Mouse (Mus musculus) ovary, adult 18-20 months (tissue): Measurements from ENCODE around the gene Gm5773.
"Not testable (repeated sequence)": the region's sequence is repeated elsewhere in the genome, so short reads cannot be mapped to it uniquely, and the experiment has no call there.

Experiments used
- DNase-seq: peaks from one replicate; pipeline ENCODE4 v3.0.0; 2022; ENCODE audit warnings: low spot score, mixed read lengths

Gm5773 gene

DNA sequence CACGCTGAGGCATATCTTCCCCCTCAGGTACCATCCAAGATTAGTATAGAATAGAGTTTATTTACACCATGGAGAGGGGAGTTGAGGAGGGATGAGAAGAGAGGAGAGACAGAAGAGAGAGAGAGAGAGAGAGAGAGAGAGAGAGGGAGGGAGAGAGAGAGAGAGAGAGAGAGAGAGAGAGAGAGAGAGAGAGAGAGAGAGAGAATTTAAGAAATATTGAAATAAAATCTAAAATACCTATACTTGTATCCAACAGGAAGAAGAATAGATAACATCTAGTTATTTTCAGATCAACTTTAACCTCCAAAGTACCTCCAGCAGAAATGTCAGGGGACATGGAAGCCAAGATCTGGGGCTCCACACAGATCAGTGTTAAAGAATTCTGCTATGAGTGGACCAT is at the start of gene Gm5773:
Gene Gm5773 (plus strand): TSS at position 301 of the 400 bp plus-strand sequence.
- not testable (repeated sequence) for DNase-seq

DNA sequence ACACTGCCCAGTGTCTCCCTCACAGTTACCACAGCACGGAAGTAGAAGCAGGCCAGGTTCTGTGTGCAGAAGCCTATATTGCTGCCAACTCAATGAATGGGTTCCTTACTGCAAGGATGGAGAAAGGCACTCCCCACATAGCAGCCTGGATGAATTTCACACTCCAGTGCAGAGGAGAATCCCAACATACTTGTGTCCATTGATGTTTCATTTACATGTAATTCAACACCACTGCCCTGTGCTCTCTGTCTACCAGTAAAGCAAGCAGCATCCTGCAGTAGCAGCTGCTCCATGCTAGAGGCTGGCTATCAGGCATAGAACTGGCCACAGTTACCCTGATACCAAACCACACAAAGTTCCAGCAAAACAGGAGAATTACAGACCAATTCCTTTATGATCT is 27.3 kb upstream of the Gm5773 start:
- DNase-seq, result not testable (repeated sequence)

DNA sequence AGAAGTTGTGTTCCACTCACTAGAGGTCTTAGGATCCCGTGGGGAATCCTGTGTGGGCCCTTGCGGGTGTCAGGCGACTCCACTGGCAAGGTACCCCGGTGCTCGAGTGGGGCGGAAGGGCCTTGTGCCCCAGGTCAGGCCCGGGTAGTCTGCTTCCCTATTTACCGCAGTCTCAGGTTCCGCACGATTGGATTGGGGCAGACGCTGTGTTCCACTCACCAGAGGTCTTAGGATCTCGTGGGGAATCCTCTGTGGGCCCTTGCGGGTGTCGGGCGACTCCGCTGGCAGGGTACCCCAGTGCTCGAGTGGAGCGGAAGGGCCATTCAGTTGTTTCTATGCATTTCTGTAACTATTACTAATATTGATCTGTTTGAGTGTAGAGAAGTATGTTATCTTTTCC is 18.8 kb upstream of the Gm5773 start:
- not testable (repeated sequence) for DNase-seq

DNA sequence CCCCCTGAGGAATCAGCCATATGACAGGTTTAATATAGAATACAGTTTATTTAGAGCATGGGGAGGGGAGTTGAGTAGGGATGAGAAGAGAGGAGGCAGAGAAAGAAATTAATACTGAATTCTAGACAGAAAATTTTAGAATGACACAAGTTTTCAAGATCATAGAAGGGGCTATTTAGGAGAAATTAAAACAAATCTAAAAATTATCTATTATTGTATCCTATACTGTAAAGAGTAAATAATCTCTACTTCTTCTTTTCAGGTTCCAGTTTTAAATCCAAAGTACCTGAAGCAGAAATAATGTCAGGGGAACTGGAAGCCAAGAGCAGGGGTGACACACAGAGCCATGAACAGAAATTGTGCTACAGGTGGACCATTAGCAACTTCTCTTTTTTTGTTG is 23.3 kb downstream of the Gm5773 start, which contains the start of gene Tdpoz4:
Gene Tdpoz4 (plus strand): TSS at position 301 of the 400 bp plus-strand sequence.
- DNase-seq, result not testable (repeated sequence)

DNA sequence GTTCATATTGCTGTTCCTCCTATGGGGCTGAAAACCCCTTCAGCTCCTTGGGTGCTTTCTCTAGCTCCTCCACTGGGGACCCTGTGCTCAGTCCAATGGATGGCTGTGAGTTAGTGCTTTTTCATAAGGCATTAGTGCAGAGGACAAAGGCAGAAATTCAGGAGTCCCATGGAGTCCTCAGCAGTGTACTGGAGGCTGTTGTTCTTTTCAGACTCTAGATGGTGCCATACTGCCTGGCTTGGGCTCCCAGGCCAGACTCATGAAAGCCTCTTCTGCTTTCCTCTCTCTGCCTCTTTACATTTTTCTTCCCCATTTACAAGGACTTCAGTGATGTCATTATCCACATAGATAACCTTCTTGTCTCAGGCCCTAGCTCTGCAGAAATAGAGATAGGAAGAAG is 40.5 kb downstream of the Gm5773 start:
- not testable (repeated sequence) for DNase-seq
